Mouse (Mus musculus) erythroblast, embryonic 14.5 days (primary cell): Measurements from ENCODE around the gene N4bp3. TPM values are rescaled to one million over a fixed set of nuclear protein-coding genes. Genes with fewer than 3 reads are reported as not detected.

ENCODE experiments used
- H3K27me3 ChIP-seq: 2 replicates; pipeline ENCODE4 v1.6.1; 2012; ENCODE audit warnings: inconsistent platforms; ENCODE audit not compliant: control insufficient read depth
- H3K36me3 ChIP-seq: 2 replicates; pipeline ENCODE4 v1.6.1; 2012; ENCODE audit warnings: mild to moderate bottlenecking, inconsistent platforms; ENCODE audit not compliant: control insufficient read depth
- H3K4me1 ChIP-seq: 2 replicates; pipeline ENCODE4 v1.6.1; 2012; ENCODE audit warnings: inconsistent platforms; ENCODE audit not compliant: control insufficient read depth
- H3K4me3 ChIP-seq: replicated peaks from 2 replicates; pipeline ENCODE3; 2012; ENCODE audit warnings: moderate library complexity, mild to moderate bottlenecking, inconsistent platforms
- H3K9me3 ChIP-seq: 2 replicates; pipeline ENCODE4 v1.6.1; 2012; ENCODE audit warnings: low read length, inconsistent platforms, mixed read lengths; ENCODE audit not compliant: control insufficient read depth
- GATA1 ChIP-seq: IDR thresholded peaks from 2 replicates; pipeline ENCODE4 v1.6.1; 2012; ENCODE audit warnings: low read length, inconsistent platforms, mixed read lengths
- TAL1 ChIP-seq: IDR thresholded peaks from 3 replicates; pipeline ENCODE4 v1.6.1; 2012; ENCODE audit warnings: low read length, inconsistent platforms, mixed read lengths
- polyA plus RNA-seq: library from polyadenylated mRNA; stranded (reverse); fragments of >175 nt; gene quantifications from 2 replicates; pipeline ENCODE4 v1.2.3, GENCODE M21; 2012

Gene N4bp3
- polyA plus RNA-seq, 1 experiment: 0.03 TPM

DNA sequence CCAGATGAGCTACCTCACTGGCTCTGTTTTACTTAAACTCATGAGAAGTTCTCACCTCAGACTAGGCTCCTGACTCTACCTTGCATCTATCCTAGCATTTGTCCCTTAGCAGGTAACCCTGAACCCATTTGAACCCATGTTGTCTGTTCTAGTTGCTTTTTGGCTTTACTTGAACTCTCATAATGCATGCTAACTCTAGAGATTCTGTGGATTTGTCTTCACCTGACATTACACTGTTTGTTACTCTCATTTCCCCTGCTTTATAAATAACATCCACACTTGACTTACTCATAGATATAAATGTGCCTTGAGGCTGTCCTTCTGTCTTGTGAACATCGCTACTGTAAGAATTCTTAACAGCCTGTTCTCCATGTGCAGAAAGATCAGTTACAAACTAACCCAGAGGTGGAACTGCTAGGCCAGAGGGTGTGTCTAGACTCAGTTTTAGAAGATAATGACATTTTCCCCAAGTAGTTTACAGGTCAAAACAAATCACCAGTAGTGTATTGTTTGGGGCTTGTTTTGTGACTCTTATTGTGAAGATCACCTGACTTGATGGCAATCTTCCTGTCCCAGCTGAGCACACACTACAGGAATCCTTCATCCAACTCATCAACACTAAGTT lies 55.1 kb downstream of the N4bp3 start:
- H3K27me3 ChIP-seq: no peaks in the 10 kb centered on the region
- H3K9me3 ChIP-seq: no peaks in the 10 kb centered on the region
- H3K4me3 ChIP-seq: no peak overlapping the region
- peaks cover 99% of the 10 kb centered on the region for H3K36me3 ChIP-seq
- peaks cover 13% of the 10 kb centered on the region for H3K4me1 ChIP-seq
- TF ChIP-seq GATA1: no peak
- no peak for TF ChIP-seq TAL1

DNA sequence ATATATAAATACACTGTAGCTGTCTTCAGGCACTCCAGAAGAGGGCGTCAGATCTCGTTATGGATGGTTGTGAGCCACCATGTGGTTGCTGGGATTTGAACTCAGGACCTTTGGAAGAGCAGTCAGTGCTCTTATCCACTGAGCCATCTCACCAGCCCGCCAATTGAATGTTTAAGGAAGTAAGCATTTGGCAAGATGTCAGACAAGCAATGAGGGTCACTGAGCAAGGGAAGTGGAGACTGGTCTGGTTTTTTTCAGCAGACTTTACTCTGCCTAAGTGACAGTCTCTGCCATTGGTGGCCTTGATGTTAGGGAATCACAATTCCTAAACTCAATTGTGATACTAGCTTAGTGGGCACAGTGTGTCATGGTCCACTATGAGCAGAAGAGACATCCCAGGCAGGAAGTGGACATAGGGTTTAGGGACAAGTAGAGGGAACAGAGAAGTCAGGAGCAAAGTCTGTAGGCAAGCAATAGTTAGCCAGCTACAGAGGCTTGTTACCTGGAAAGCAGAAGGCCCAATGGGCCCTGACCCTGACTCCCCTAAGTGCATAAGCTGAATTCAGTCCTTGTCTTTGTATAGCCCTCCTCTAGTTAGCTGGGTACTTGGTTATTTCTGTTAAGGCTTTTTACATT lies 55.8 kb downstream of the N4bp3 start:
- no peak for TF ChIP-seq GATA1
- no peak for TF ChIP-seq TAL1
- no peak overlapping the region for H3K4me3 ChIP-seq
- no peaks in the 10 kb centered on the region for H3K27me3 ChIP-seq
- H3K36me3 ChIP-seq: peaks cover 98% of the 10 kb centered on the region
- H3K9me3 ChIP-seq: no peaks in the 10 kb centered on the region
- H3K4me1 ChIP-seq: peaks cover 13% of the 10 kb centered on the region

DNA sequence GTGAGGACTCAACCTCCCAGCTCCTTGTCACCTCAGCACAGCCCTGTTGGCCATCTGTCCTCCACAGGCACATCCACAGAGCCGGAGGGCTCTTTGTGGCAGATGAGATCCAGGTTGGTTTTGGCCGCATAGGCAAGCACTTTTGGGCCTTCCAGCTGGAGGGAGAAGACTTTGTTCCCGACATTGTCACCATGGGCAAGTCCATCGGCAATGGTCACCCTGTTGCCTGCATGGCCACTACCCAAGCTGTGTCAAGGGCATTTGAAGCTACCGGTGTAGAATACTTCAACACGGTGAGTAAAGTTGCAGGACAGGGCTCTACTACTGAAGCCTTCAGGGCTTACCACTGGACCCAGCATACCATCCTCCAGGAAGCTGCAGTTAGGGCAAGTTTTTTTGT lies 56.8 kb downstream of the N4bp3 start:
- Histone ChIP-seq H3K4me1 (peaks cover 8% of the 10 kb centered on the region), H3K4me3 (no peak overlapping the region)

DNA sequence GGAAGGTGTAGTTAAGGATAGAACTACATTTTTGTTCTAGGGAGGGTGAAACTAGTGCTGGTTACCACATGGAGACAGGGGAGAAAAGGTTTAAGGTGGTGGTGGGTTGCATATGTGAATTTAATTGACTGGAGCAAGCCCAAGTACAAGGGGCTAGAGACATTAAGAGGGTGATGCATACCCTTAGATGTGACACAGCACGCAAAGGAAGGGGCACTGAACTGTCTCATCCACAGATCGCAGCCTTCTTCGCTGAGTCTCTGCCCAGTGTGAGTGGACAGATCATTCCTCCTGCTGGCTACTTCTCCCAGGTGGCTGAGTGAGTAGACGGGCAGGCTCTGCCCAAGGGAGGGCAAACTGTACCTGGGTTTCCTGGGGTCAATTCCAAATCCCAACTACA lies 57.3 kb downstream of the N4bp3 start:
- Histone ChIP-seq H3K4me3 (no peak overlapping the region), H3K4me1 (peaks cover 8% of the 10 kb centered on the region), H3K27me3 (no peaks in the 10 kb centered on the region), H3K36me3 (peaks cover 98% of the 10 kb centered on the region), H3K9me3 (no peaks in the 10 kb centered on the region)
- TF ChIP-seq TAL1: no peak

More for the DNA sequence above, 56.8 kb downstream of the N4bp3 start:
- Histone ChIP-seq H3K9me3 (no peaks in the 10 kb centered on the region), H3K36me3 (peaks cover 98% of the 10 kb centered on the region), H3K27me3 (no peaks in the 10 kb centered on the region)
- no peak for TF ChIP-seq TAL1
- TF ChIP-seq GATA1: no peak

Other genes with a start within 250 kb of the N4bp3 start
- gene Phykpl, start 66.1 kb downstream of the N4bp3 start, polyA plus RNA-seq: 0.62 and 0.69 TPM in 2 replicates
- gene Hnrnpab, start 44.0 kb downstream of the N4bp3 start, polyA plus RNA-seq: 59.0 and 82.9 TPM in 2 replicates
- gene Nhp2, start 31.1 kb downstream of the N4bp3 start, polyA plus RNA-seq: 7.4 and 8.9 TPM in 2 replicates
- gene Rmnd5b, start 14.9 kb downstream of the N4bp3 start, polyA plus RNA-seq: 1.4 and 1.5 TPM in 2 replicates
- gene D930048N14Rik, start 112 bp upstream of the N4bp3 start, polyA plus RNA-seq: not detected in 2 replicates
- gene 0610009B22Rik, start 38.0 kb upstream of the N4bp3 start, polyA plus RNA-seq: 0.14 and 0.15 TPM in 2 replicates
- gene Sec24a, start 112.8 kb upstream of the N4bp3 start, polyA plus RNA-seq: 0.22 and 0.26 TPM in 2 replicates
- 0.27 and 0.65 TPM in 2 replicates for gene Sar1b, start 112.8 kb upstream of the N4bp3 start, polyA plus RNA-seq
- 0.18 and 0.19 TPM in 2 replicates for gene Jade2, start 206.8 kb upstream of the N4bp3 start, polyA plus RNA-seq